Mouse (Mus musculus): ENCODE measurements around the gene Trappc12.

DNA sequence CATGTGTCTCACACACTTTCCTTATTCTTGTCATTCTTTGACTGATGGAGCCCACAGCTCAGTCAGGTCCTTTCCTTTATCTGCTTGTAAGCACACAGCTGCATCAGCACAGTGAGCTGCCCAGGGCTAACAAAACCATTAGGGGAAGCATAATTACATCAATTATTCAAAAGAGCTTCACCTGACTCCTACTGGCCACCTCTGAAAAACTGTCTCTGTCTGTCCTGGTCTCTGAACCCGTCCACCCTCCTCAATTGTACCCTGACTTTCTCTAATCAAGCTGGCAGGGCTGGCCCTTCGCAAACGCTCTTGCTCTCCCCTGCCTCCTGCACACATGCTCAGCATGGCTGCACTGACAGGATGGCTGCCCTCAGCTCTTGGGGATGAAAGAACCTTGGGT, 25.9 kb downstream of the Trappc12 start:
- no peak for TF ChIP-seq POLR2A (IDR thresholded peaks at IDR 0.05; ENCODE audit: control insufficient read depth, extremely low read depth, insufficient read depth, low read length, poor library complexity)
- no peak for TF ChIP-seq CTCF (IDR thresholded peaks at IDR 0.05; ENCODE audit: borderline replicate concordance, control insufficient read depth, extremely low read depth, insufficient read depth, low read length, poor library complexity)

All from thymus, adult 2 months (tissue).